Mouse (Mus musculus) right cerebral cortex, postnatal 14 days (tissue): ENCODE measurements around the gene Gm42669.

Source experiments
- DNase-seq: peaks from one replicate; pipeline ENCODE4 v3.0.0; 2022

The Gm42669 gene

GRCm38 (mm10) chr5:107521897-107522296, 14.5 kb downstream of the Gm42669 start:
- peak; percentile 48 for DNase-seq

- peak; percentile 35 for DNase-seq
Observed at GRCm38 (mm10) chr5:107524281-107524680, 16.9 kb downstream of the Gm42669 start.

GRCm38 (mm10) chr5:107528856-107529255, 21.4 kb downstream of the Gm42669 start:
- DNase-seq, result no peak

GRCm38 (mm10) chr5:107533590-107533989, 26.2 kb downstream of the Gm42669 start:
- DNase-seq, result no peak

GRCm38 (mm10) chr5:107534581-107534980, 27.2 kb downstream of the Gm42669 start, which contains the start of gene 1700028K03Rik:
Gene 1700028K03Rik (plus strand): TSS chr5:107534709.
- no peak for DNase-seq

GRCm38 (mm10) chr5:107541696-107542095, 34.3 kb downstream of the Gm42669 start:
- DNase-seq, result no peak

- no peak for DNase-seq
Observed at GRCm38 (mm10) chr5:107545927-107546326, 38.5 kb downstream of the Gm42669 start.

- no peak for DNase-seq
Observed at GRCm38 (mm10) chr5:107547955-107548354, 40.5 kb downstream of the Gm42669 start.

- DNase-seq, result no peak
Observed at GRCm38 (mm10) chr5:107548444-107548843, 41.0 kb downstream of the Gm42669 start.

GRCm38 (mm10) chr5:107554336-107554735, 46.9 kb downstream of the Gm42669 start:
- no peak for DNase-seq

GRCm38 (mm10) chr5:107556969-107557368, 49.5 kb downstream of the Gm42669 start:
- DNase-seq, result no peak

GRCm38 (mm10) chr5:107569148-107569547, 61.7 kb downstream of the Gm42669 start:
- DNase-seq, result no peak

GRCm38 (mm10) chr5:107597301-107598077, 90.1 kb downstream of the Gm42669 start, which contains the start of the genes Rpap2 and Glmn:
Gene Rpap2 (plus strand): TSS chr5:107597373.
Gene Glmn (minus strand): TSS chr5:107597888.
- DNase-seq, result peak; percentile 79

GRCm38 (mm10) chr5:107598380-107598779, 91.0 kb downstream of the Gm42669 start:
- no peak for DNase-seq

GRCm38 (mm10) chr5:107611224-107611623, 103.8 kb downstream of the Gm42669 start:
- peak; percentile 51 for DNase-seq

GRCm38 (mm10) chr5:107617986-107618385, 110.6 kb downstream of the Gm42669 start:
- DNase-seq, result no peak

GRCm38 (mm10) chr5:107621327-107621726, 113.9 kb downstream of the Gm42669 start:
- DNase-seq, result no peak
